Mouse (Mus musculus) layer of hippocampus, postnatal 25 days (tissue): ENCODE data around the gene Lin37. TPM values are rescaled to one million over a fixed set of nuclear protein-coding genes. Genes with fewer than 3 reads are reported as not detected.

Experiments used
- DNase-seq, 2 experiments: peaks; one replicate each; pipeline ENCODE4 v3.0.0; 2022; ENCODE audit warnings: mixed read lengths in 2 of 2, low spot score in 1 of 2; ENCODE audit errors: extremely low spot score in 1 of 2
- total RNA-seq, 2 experiments: library from RNA; stranded (reverse); gene quantifications; 2 replicates each; pipeline ENCODE4 v1.2.3; 2021

Gene Lin37
- 10 to 100 TPM; 36.8 to 44.9 TPM for total RNA-seq

- DNase-seq, result peak; percentile 80 to 84
Measured at GRCm38 (mm10) chr7:30559443-30559954, at the start of gene Lin37. Lin37 (minus strand) TSS chr7:30559838.

- DNase-seq, result no peak
Measured at GRCm38 (mm10) chr7:30608476-30608875, 48.8 kb upstream of the Lin37 start.

GRCm38 (mm10) chr7:30607706-30608309 is 48.2 kb upstream of the Lin37 start:
- DNase-seq, result peak in 1 of 2 experiments; percentile 43

- DNase-seq, result no peak
Measured at GRCm38 (mm10) chr7:30604944-30605343, 45.3 kb upstream of the Lin37 start.

GRCm38 (mm10) chr7:30604424-30604823 is 44.8 kb upstream of the Lin37 start:
- no peak for DNase-seq

GRCm38 (mm10) chr7:30602583-30602982 is 42.9 kb upstream of the Lin37 start:
- DNase-seq, result no peak

- DNase-seq, result no peak
Measured at GRCm38 (mm10) chr7:30600651-30601050, 41.0 kb upstream of the Lin37 start.

GRCm38 (mm10) chr7:30599933-30600353 is 40.3 kb upstream of the Lin37 start:
- DNase-seq, result peak; percentile 71 to 79

- no peak for DNase-seq
Measured at GRCm38 (mm10) chr7:30598786-30599185, 39.1 kb upstream of the Lin37 start, which contains the start of gene Zbtb32. Zbtb32 (minus strand) TSS chr7:30598909.

GRCm38 (mm10) chr7:30596811-30597210 is 37.2 kb upstream of the Lin37 start:
- no peak for DNase-seq

GRCm38 (mm10) chr7:30596093-30596492 is 36.5 kb upstream of the Lin37 start:
- DNase-seq, result no peak

- no peak for DNase-seq
Measured at GRCm38 (mm10) chr7:30594510-30595024, 34.9 kb upstream of the Lin37 start.

GRCm38 (mm10) chr7:30593579-30594509 is 34.2 kb upstream of the Lin37 start:
- DNase-seq, result no peak

GRCm38 (mm10) chr7:30592772-30593423 is 33.3 kb upstream of the Lin37 start:
- DNase-seq, result no peak

- DNase-seq, result no peak
Measured at GRCm38 (mm10) chr7:30591605-30591951, 31.9 kb upstream of the Lin37 start.

GRCm38 (mm10) chr7:30590927-30591604 is 31.4 kb upstream of the Lin37 start:
- no peak for DNase-seq

GRCm38 (mm10) chr7:30589435-30590301 is 30.0 kb upstream of the Lin37 start:
- DNase-seq, result peak; percentile 83 to 90

GRCm38 (mm10) chr7:30588676-30589434 is 29.2 kb upstream of the Lin37 start, which contains the start of gene Kmt2b:
Kmt2b (minus strand) TSS chr7:30588726.
- DNase-seq, result peak; percentile 78 to 96
